Mouse (Mus musculus): ENCODE results near the gene Serpina11.
A peak's percentile ranks its signal among the peaks of the same experiment; 100 is the strongest.

Gene Serpina11

DNA sequence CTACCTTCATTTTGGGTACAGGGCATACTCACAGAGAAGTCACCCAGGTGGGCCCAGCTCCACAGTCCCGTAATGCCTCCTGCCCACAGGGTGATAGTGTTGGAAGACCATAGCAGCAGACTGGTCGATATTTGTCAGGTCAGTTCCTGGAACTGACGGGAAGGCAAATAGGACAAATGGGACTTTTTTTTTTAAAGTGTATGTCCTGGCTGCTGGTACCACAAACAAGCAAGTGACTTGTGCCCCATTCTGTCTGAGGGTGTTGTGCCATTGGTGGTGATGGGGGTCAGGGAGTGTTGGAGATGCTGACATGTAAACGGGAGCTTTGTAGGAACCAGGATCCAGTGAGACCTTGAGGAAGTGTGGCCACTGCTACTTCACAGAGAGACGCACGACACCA, at the start of gene Serpina11:
Gene Serpina11, minus strand, starts transcription at position 101 of the 400 bp plus-strand sequence.
- DNase-seq (ENCODE audit: low read depth, low spot score), result no peak

DNA sequence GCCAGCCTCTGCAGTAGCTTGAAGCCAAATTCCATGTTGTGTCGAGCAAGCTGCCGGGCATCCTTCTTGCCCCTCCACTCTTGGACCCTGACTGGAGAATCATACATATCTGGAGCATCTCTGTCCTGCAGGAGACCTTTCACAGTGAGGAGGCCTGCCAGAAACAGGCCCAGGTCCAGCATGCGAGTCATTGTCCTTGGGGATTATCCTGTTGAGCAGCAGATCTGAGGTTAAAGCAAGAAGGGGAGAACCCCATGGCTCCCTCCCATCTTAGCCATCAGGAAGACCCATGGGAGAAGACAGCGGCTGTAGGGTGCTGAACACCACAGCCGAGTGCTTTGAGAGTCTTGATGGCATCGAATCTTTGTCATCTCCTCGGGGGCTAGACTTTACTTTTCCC, 48.4 kb upstream of the Serpina11 start:
- no peak for DNase-seq (ENCODE audit: low read depth, low spot score)

DNA sequence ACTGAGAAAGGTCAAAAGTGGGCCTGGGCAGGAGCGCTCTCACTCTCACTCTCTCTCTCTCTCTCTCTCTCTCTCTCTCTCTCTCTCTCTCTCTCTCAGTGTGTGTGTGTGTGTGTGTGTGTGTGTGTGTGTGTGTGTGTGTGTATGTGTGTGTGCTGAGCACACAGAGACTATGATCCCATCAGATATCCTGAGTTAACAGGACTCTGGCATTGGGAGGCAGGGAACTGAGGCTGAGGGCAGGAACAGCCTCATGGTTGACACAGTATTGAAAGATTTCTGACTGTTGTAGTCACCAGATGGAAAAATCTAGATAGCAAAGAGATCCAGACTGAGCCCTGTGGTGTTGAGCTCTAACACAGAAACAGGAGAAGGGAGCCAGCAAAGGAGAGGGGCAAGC, 44.0 kb upstream of the Serpina11 start:
- DNase-seq (ENCODE audit: low read depth, low spot score), result no peak

DNA sequence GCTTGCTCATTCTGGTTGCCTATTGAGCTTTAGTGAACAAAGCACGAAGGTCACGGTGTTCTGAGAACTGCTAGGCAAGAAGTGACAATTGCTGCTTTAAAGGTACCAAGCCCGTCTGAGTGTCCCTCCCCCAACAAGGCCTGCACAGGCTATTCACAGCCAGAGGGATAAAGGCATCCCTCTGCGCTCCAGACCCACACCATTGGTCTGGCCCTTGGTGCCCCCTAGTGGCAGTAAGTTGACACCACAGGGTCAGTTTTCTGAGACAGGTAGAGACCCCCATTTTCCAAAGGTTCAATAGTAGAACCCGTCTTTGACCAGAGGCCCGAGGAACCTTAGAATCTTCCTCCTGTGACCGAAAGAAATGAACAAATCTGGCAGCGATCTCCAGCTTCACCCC, 40.2 kb upstream of the Serpina11 start:
- peak; percentile 31 for DNase-seq (ENCODE audit: low read depth, low spot score)

DNA sequence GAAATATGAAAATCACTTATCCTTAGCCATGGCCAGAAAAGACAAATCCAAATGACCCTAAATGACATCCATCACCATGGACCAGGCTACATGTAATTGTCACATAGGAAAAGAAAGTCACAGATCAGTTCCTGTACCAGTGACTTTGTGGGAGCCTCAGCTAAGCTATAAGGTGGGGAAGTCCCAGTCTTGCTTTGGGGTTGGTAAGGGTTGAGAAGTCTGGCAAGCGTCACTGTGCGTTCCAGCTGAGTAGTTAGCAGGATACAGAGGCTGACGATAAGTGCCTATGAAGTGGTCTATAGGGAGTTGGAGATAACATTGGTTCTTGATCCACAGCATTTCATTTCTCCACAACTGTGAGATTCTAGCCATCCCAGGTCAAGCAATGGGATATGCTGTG, 25.5 kb upstream of the Serpina11 start:
- DNase-seq (ENCODE audit: low read depth, low spot score), result no peak

DNA sequence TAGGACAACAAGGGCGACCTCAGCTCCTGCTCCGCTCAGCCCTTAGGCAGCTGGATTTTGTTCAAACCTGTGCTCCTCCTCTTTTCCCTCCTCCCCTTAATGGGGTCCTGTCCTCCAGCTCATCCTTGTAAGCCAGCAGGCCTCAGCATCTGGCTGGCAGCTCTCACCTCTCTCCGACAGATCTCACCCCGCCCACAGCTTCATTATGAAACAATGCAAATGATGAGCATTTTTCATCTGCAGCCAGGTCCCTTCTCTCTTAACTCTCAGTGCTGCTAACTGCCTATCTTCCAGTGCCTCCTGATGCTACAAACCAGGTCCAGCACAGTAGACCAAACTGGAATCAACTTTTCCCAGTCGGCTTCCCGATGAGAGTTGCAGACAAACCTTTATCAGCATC, 23.9 kb upstream of the Serpina11 start, which contains the start of gene Serpina9:
Gene Serpina9, minus strand, starts transcription at position 136 of the 400 bp plus-strand sequence.
- no peak for DNase-seq (ENCODE audit: low read depth, low spot score)

DNA sequence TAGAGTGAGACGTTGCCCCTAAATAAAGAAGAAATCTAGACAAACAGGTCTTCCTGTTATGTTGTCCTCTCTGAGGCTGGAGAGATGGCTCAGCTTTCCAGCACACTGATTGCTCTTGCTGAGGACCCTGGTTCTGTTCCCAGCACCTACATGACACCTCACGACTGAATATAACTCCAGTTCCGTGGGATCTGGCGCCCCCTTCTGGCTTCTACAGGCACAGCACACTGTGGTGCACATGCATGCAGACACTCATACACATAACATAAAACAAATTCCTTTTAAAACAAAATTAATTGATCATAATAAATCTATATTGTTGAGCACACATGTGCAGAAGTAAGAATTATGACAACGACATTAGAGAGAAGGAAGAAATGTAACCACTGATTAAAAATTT, 14.9 kb upstream of the Serpina11 start:
- DNase-seq (ENCODE audit: low read depth, low spot score), result no peak

DNA sequence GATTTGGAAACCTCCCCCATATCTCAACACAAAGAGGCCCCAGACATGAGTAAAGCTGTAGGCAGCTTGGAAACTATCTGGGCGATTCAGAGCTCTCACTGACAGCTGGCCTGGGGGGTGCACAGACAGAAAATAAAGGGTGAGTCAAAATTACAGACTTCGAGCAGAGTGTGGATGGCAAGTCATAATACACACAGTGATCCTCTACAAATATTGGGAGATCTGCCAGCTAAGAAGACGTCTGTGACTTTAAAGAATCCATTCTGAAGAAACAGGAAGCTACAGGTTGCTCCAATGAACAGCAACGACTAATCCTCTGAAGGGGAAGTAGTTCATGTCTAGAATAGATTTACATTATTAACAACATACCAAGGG, 13.5 kb upstream of the Serpina11 start:
- DNase-seq (ENCODE audit: low read depth, low spot score), result no peak

DNA sequence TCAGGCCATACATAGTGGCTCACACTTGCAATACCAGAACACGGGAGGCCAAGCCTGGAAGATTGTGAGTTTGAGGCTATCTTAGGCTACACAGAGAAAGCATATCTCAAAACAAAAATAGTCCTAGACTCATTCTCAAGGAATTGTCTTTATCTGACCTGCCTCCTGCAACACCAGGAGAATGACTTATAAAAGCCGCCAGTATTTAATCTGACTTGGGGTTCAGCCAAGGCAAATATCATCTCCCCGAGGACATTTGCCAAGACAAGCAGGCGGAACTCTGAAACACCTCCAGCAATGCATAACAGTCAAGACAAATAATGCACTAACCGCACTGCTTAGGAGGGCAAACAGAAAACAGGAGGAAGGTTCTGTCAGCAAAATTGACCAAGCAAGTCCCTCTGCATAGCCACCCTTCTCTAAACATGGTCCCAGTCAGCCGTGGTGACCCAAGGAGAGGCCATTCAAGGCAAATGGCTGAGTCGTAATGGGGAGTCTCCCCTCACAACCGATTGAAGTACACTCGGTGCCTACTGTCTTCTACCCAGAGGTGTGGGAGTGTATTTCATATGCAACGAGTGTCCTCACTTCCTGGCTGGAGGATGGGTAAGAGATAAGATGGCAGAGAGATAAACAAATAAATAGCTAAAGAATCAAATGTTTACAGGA, 12.9 kb upstream of the Serpina11 start:
- DNase-seq (ENCODE audit: low read depth, low spot score), result no peak

DNA sequence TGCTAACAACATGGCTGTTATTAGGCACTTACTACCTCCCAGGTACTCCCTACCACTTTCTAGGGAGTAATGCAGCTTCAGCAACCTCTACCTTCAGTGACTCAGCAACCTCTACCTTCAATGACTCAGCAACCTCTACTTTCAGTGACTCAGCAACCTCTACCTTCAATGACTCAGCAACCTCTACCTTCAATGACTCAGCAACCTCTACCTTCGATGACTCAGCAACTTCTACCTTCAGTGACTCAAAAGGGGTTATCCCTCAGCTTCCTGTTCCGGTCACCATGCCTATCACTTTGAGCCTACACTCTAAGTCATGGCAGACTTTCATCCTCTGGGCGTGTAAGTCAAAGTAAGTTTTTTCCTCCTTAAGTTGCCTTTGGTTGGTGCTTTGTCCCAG, 10.8 kb upstream of the Serpina11 start:
- DNase-seq (ENCODE audit: low read depth, low spot score), result no peak

DNA sequence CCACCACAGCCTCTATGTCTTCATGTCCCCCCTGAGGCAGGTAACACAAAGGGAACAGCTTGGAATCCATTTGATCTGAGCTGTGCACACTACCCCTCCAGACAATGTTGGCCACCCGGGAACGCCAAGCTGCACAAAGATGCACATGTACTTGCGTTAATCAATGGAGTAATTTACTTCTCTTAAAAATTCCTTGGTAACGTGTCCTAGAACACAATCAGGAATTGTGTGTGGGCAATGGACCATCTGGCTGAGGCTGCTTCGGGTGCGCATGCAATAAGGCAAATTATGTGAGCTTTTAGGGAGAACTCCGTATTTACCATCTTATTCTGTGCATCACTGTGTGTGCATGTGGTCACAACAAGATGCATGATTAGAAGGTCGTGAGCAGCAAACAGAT, 9.9 kb upstream of the Serpina11 start:
- DNase-seq (ENCODE audit: low read depth, low spot score), result no peak

DNA sequence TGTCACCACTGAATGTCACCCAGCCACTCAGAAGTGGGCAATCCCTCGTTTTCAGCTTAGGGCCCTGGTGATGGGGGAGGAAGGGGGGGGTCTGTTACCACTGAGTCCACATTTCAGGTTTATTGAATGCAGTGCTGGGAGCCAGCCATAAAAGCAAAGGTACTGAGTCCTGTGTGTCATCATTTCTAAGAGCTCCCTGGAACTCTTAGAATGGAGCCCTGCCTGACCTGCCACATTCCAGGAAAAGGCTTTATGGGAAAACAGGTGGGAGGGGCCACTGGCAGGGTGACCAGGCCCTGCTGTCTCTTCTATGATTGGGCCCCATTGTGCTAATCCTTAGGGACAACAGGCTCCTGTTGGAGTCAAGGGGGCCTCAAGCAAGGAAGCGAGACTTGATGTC, 6.8 kb upstream of the Serpina11 start:
- no peak for DNase-seq (ENCODE audit: low read depth, low spot score)

DNA sequence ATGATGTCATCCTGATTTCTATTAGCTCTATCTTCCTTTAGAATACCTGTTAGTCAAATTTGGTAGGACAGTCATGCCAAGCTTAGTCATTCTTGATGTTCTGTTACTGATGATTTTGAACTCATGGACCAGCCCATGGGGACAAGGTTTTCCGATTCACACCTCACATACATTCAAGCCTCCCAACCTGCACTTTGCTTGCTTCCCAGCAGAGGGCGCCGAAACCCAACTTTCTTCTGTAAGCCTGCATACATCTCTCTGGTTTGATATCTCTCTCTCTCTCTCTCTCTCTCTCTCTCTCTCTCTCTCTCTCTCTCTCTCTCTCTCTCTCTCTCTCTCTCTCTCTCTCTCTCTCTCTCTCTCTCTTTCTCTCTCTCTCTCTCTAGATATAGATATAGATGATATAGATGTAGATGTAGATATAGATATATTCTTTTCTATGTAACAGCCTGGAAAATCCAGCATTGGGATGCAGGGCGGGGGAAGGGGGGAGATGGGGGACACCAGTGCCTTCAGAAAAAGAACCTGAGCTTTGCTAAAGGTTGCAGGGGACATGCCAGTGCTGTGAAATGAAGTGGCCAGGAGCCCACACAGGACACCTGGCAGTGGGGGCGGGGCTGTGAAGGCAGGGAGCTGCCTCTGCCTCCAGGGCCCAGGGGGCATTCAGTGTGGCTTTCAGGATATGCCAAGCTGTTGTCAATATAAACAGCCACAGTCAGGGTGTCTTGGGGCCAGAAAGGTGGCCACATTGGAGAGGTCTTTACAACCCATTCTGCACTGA, 5.7 kb upstream of the Serpina11 start:
- peak; percentile 7 for DNase-seq (ENCODE audit: low read depth, low spot score)

DNA sequence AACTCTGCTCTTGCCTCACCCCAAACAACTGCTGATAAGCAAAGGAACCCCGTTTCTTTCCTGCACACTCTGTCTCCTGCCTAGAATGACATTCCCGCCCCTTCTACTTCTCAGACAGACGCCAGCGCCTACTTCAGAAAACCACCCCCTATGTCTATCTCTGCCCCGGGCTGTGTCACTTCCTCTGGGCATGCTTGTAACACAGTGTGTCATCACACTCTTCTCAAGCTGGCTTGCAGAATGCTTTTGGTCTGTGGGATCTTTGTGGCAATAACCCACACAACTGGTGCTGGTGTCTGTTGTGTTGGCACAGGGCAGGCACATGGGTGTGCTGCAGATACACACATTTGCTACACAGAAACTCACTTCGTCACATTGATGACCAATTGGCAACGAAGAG, 3.2 kb upstream of the Serpina11 start:
- DNase-seq (ENCODE audit: low read depth, low spot score), result no peak

DNA sequence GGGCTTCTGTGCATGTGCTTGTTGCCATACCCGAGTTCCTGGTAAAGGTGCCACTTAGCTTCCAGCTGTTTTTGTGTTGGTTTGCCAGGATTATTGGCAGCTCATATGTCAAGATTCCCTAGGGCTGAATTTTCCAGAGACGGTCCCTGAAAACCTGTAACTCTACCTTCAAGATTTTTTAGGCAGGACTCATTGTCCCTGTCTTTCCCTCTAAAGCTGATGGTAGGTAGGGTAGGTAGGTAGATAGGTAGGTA, 316 bp downstream of the Serpina11 start:
- no peak for DNase-seq (ENCODE audit: low read depth, low spot score)

DNA sequence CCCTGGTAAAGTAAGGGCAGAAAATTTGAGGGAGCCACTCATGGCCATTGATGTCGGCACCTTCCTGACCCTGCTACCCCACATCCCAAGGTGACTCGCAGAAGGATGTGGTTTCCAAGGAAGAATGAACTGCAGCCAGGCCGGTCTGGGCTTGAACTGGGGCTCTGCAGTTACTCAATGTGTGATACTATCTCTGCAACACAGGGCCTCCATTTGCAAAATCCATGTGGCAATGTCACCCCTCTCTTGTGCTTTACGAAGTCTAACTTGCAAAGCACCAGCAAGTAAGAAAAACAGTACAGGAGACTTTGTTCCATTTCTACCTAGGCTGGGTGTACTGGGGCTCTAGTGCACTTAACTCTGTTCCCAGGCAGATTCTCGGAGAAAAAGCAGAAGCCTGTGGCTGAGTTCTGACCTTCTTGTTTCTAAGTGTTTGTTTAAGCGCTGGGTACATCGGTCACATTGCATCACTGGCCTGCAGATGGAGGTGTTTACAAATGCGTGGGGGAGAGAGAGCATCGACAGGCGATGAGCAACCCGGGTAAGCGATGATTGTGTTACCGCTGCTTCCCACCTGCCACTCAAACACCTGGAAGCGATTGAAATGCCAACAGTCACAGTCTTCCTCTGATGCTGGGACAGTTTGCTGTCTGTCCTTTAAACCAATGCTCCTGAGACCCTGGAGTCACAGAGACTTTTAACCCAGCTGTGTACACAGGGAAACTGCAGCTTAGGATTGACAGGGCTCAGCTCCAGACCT, 823 bp downstream of the Serpina11 start:
- no peak for DNase-seq (ENCODE audit: low read depth, low spot score)

DNA sequence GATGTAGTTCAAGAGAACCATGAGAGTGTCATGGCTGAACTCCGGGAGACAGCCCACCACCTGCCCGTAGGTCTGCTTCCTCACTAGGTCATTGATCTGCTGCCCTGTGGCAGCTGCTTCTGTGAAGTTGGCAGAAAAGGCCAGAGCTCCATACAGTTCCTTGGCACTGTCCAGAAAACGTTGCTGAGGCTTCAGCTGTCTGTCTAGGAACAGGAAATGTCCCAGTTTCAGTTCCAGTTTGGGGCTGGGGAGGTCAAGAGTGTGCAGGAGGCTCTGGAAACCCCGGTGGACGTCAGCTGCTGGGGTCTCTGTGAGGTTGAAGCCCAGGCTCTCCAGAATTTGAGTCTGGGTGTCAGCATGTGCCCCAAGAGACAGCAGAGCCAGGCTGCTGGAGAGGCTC, 3.9 kb downstream of the Serpina11 start:
- no peak for DNase-seq (ENCODE audit: low read depth, low spot score)

DNA sequence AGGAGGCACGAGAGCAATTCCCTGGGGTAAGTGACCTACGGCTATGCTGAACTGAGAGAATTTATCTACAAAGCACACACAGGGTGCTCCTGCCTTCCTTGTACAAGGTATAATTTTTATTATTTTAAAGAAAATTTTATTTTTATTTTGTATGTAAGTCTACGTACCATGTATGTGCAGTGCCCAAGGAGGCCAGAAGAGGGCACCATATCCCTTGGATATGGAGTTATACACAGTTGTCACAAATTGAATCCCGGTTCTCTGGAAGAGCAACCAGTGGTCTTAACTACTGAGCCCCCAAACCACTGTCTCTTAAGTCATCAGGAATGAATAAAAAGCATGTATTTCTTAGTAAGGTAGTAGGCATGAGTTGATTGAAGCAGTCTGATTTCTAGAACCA, 4.8 kb downstream of the Serpina11 start:
- peak; percentile 14 for DNase-seq (ENCODE audit: low read depth, low spot score)

DNA sequence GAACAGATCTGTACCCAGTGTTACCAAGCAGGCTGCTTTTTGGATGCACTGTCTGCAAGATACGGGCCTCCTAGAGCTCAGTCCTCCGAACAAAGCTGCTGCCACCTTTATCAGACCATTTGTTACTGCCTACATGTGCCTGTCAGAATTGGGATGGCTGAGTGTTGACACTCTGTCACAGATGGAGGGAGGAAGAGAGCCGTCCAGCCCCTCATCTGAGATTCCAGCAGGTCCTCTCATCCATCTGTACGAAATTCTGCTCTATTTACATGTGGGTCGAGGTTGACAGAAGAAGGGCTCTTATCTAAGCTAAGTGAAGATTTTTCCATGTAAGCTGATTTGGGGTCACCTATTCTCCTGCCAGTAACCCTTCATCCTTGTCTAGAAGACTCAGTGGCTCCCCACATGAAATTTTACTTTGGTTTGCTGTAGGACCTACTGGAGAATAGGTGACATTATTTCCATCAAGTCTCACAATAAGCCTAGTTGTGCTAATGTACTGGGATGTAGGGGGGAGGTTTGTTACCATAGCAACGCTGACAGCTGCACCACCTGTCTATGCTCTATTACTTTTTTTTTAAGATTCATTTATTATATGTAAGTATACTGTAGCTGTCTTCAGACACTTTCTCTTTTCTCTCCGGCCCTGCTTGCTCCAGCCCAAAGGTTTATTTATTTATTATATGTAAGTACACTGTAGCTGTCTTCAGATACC, 8.0 kb downstream of the Serpina11 start:
- no peak for DNase-seq (ENCODE audit: low read depth, low spot score)

DNA sequence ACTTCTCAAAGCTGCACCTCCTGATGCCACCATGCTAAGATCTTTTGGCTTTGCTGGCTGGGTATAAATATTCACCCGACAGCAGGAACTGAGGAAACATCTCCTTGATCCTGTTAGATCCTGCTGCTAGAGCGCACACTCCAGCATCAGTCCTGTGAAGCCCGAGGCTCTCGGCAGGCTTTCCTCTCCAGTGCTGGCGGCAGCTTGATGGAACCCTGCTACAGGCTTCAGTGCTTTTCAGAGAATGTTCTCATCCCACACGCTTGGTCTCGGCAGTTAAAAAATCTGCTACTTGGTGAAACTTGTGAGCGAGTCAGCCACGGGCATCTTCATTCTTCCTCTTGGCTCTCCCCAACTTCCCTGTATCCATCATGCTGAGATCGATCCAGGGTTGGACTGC, 11.5 kb downstream of the Serpina11 start:
- DNase-seq (ENCODE audit: low read depth, low spot score), result no peak

DNA sequence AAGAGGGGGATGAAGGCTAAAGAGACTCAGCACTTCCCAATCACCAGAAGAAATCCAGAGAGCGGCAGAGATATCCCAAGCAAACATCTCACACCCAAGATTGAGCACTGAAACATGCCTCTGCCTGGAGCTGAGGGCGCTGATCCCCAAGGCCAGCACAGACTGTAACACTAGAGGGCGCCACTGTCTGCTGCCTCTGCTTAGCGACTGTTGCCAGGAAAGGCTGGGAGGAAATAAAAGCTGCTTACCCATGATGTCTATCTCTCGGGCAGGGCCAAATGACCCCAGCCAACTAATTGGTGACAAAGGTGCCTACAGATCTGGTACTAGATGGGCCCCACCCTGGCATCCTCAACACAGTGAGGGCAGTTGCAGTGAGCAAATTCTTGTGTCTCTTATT, 11.9 kb downstream of the Serpina11 start:
- DNase-seq (ENCODE audit: low read depth, low spot score), result peak; percentile 9

DNA sequence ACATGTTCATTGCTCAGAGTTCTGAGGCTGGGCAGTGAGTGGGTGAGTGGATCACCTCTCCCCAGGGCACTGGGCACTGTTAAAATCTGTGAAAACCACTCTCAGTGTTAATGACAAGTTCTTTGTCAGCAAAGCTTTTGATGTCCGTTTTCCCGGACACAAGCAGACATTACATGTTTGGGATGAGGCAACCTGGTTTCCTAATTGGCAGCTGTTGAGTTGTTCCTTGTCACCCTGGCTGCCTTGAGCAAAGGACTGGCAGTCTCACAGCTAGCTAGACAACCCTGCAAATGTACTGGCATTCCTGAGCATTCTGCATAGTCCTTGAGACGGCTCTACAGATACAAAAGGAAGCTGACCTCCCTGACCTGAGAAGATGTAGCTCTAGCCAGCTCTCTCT, 12.7 kb downstream of the Serpina11 start:
- DNase-seq (ENCODE audit: low read depth, low spot score), result no peak
